ENCODE assay signal across 8 mouse cellular contexts in the genomic region with DNA sequence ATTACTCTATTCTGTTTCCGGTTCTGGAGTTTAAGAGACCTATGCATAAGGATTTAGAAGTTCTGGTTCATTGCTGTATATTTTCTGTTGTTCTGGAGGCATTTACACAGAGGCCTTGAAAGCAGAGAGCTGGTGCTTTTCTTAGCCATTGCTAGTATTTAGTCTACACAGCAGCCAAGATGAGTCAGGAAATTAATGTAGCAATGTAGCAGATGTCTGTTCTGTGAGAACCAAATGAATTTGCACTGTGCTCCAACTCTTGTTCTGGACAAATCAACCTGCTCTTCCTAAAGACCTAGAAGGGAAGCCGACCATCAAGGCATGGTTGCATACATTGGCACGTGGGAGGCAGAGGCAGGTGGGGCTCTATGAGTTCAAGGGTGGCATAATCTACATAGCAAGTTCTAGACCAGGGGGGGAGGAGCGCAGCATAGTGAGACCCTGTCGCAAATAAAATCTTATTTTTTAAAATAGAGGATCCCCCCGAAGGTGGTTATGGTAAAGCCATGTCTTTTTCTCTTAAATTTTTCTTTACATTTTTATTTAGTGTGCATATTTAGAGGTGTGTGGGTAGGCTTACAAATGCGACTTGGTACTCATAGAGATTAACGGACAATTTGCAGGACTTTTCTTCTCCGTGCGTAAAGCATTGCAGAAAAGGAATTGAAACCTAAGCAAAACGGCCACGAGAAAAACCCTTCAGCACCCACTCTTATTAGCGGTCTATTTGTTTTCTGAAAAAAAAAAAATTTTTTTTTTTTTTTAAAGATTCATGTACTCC. TPM values are rescaled to one million over a fixed set of nuclear protein-coding genes. Genes with fewer than 3 reads are reported as not detected.
DNase-seq lines count a peak whose midpoint lies in the region; ATAC-seq and TF ChIP-seq lines count a peak whose summit lies in the region.

No protein-coding gene starts in this region.

- no peak for DNase-seq in heart, adult 18-20 months
- no peak for DNase-seq in MEL (ENCODE audit: low read depth, low spot score)
- no peak for DNase-seq in liver, postnatal 0 days
- no peak for DNase-seq in urinary bladder, postnatal 10 days (ENCODE audit: low spot score)
- DNase-seq in cerebellum, adult 9-11 months = no peak

- no peak overlapping the region for H3K27ac ChIP-seq in heart, embryonic 14.5 days (replicated peaks in 1 of 2; ENCODE audit: control insufficient read depth in 1 of 2, insufficient read depth in 1 of 2, low read depth in 2 of 2, low read length in 2 of 2)
- H3K27ac ChIP-seq in MEL (ENCODE audit: control insufficient read depth, low read depth, low read length) = no peak overlapping the region
- 0 out of 2 replicates have a peak overlapping the region, but pooled peaks have one; percentile 66 for H3K27ac ChIP-seq in liver, postnatal 0 days (ENCODE audit: low read depth)

- TF ChIP-seq RAD21 in MEL (IDR thresholded peaks at IDR 0.05; ENCODE audit: low read depth, low read length) = no peak

- H3K4me3 ChIP-seq in heart, embryonic 14.5 days (ENCODE audit: control insufficient read depth in 1 of 2, insufficient read depth in 1 of 2, low read depth in 1 of 2, low read length in 2 of 2) = peak overlapping the region; percentile 81 to 84; a peak in 3 of 4 replicates
- H3K4me3 ChIP-seq in MEL (ENCODE audit: control insufficient read depth in 1 of 2, insufficient read depth in 1 of 2, low read depth in 2 of 2, low read length in 2 of 2) = peak overlapping the region; percentile 56 to 78; a peak in 3 of 4 replicates
- H3K4me3 ChIP-seq in liver, postnatal 0 days (ENCODE audit: low read depth, low read length) = peak overlapping the region; percentile 89

- TF ChIP-seq CTCF in MEL (IDR thresholded peaks at IDR 0.05 in 2 of 3, conservative IDR thresholded peaks at IDR 0.05 in 1 of 3; ENCODE audit: control insufficient read depth in 1 of 3, insufficient read depth in 1 of 3, low read depth in 2 of 3, low read length in 3 of 3, poor library complexity in 1 of 3, severe bottlenecking in 1 of 3) = no peak
- no peak for TF ChIP-seq CTCF in liver, postnatal 0 days (IDR thresholded peaks at IDR 0.05; ENCODE audit: low read depth)

- no peaks in the 10 kb centered on the region for H3K27me3 ChIP-seq in heart, embryonic 14.5 days (ENCODE audit: control insufficient read depth, insufficient read depth, low read length)
- H3K27me3 ChIP-seq in MEL (ENCODE audit: control insufficient read depth in 1 of 2, insufficient read depth in 2 of 2, low read length in 2 of 2) = no peaks in the 10 kb centered on the region
- H3K27me3 ChIP-seq in liver, postnatal 0 days (ENCODE audit: insufficient read depth, low read length) = no peaks in the 10 kb centered on the region

- H3K4me2 ChIP-seq in heart, embryonic 14.5 days (ENCODE audit: low read length) = peak overlapping the region; percentile 93
- peak overlapping the region; percentile 100 for H3K4me2 ChIP-seq in liver, postnatal 0 days (ENCODE audit: low read depth, low read length)

- peak overlapping the region; percentile 91 for H3K9ac ChIP-seq in heart, embryonic 14.5 days (ENCODE audit: low read length)
- H3K9ac ChIP-seq in MEL (ENCODE audit: control insufficient read depth, low read depth, low read length, poor library complexity, severe bottlenecking) = peak overlapping the region; percentile 98
- peak overlapping the region; percentile 92 for H3K9ac ChIP-seq in liver, postnatal 0 days (replicated peaks)

- WGBS in heart, embryonic 14.5 days = 69% methylated on average over 13 of the region's 13 CpGs
- WGBS in liver, postnatal 0 days (ENCODE audit: insufficient replicate concordance) = 49% methylated on average over 13 of the region's 13 CpGs

- no peak for TF ChIP-seq POLR2A in MEL (IDR thresholded peaks at IDR 0.05; ENCODE audit: control insufficient read depth in 1 of 2, insufficient read depth in 1 of 2, low read depth in 1 of 2, low read length in 2 of 2, poor library complexity in 1 of 2)

- peaks cover 27% of the 10 kb centered on the region for H3K79me2 ChIP-seq in MEL (ENCODE audit: control insufficient read depth, insufficient read depth, low read length, poor library complexity)

- no peak for ATAC-seq in heart, embryonic 14.5 days (ENCODE audit: insufficient number of reproducible peaks, insufficient read depth, low FRiP score, low read depth)
- ATAC-seq in granulocyte monocyte progenitor cell, adult 5-6 weeks (replicated peaks; ENCODE audit: poor library complexity, severe bottlenecking) = 0 out of 2 replicates have a peak, but pooled peaks have one; percentile 3
- no peak for ATAC-seq in liver, postnatal 0 days
- ATAC-seq in monocyte, adult 5-6 weeks (replicated peaks; ENCODE audit: insufficient number of reproducible peaks, low FRiP score, low TSS enrichment, poor library complexity, severe bottlenecking) = no peak

- peaks cover 0 to 9% of the 10 kb centered on the region in 2 experiments; a peak in 1 of 4 replicates for H3K4me1 ChIP-seq in heart, embryonic 14.5 days (ENCODE audit: control insufficient read depth in 2 of 2, insufficient read depth in 2 of 2, low read length in 2 of 2)
- H3K4me1 ChIP-seq in MEL (ENCODE audit: control insufficient read depth in 1 of 2, insufficient read depth in 2 of 2, low read length in 2 of 2) = peaks cover 2 to 4% of the 10 kb centered on the region in 2 experiments; a peak in 3 of 4 replicates
- peaks cover 9% of the 10 kb centered on the region for H3K4me1 ChIP-seq in liver, postnatal 0 days (ENCODE audit: insufficient read depth)

- TF ChIP-seq EP300 in MEL (IDR thresholded peaks at IDR 0.05; ENCODE audit: low read depth in 1 of 2, low read length in 2 of 2) = no peak
- no peak for TF ChIP-seq EP300 in liver, postnatal 0 days (IDR thresholded peaks at IDR 0.05; ENCODE audit: low read depth)

- H3K36me3 ChIP-seq in heart, embryonic 14.5 days (ENCODE audit: control insufficient read depth, insufficient read depth, low read length) = peaks cover 10% of the 10 kb centered on the region
- H3K36me3 ChIP-seq in MEL (ENCODE audit: control insufficient read depth in 1 of 2, insufficient read depth in 2 of 2, low read length in 2 of 2) = peaks cover 5 to 28% of the 10 kb centered on the region in 2 experiments; a peak in 3 of 4 replicates
- peaks cover 3% of the 10 kb centered on the region; the same call in 1 of the 2 replicates for H3K36me3 ChIP-seq in liver, postnatal 0 days (replicated peaks; ENCODE audit: insufficient read depth, low read length)

- no peaks in the 10 kb centered on the region for H3K9me3 ChIP-seq in heart, embryonic 14.5 days (ENCODE audit: control insufficient read depth, low read length)
- no peaks in the 10 kb centered on the region for H3K9me3 ChIP-seq in MEL (replicated peaks; ENCODE audit: insufficient read depth, low read length)
- H3K9me3 ChIP-seq in liver, postnatal 0 days (ENCODE audit: low read length) = no peaks in the 10 kb centered on the region

TF ChIP-seq in MEL, 35 proteins besides CTCF, POLR2A, EP300 and RAD21:
- TF ChIP-seq ZC3H11A (IDR thresholded peaks at IDR 0.05; ENCODE audit: low read depth, low read length) (no peak), TAL1 (IDR thresholded peaks at IDR 0.05; ENCODE audit: low read length) (no peak), MAX (IDR thresholded peaks at IDR 0.05; ENCODE audit: low read length) (no peak), HCFC1 (IDR thresholded peaks at IDR 0.05; ENCODE audit: low read depth, low read length) (no peak), JUND (IDR thresholded peaks at IDR 0.05; ENCODE audit: low read depth, low read length) (no peak), E2F4 (IDR thresholded peaks at IDR 0.05; ENCODE audit: borderline replicate concordance, low read depth, low read length) (no peak), KAT2A (conservative IDR thresholded peaks at IDR 0.05; ENCODE audit: low read depth, low read length) (no peak), POLR2AphosphoS2 (IDR thresholded peaks at IDR 0.05; ENCODE audit: low read length) (no peak)

RNA-seq across cellular contexts. Expression of gene Hells, which starts 1.1 kb away (rescaled TPM):
- 22.3 and 24.3 TPM in 2 replicates for polyA plus RNA-seq in heart, embryonic 14.5 days (2014; fragmentation: Nextera tagmentation; extraction: Ambion mirVana)
- total RNA-seq in heart, adult 18-20 months (2021) = 1 to 10 TPM in 1 of 2 experiments, under 1 TPM in 1; 0.97 to 1.5 TPM
- 56.3 and 56.8 TPM in 2 replicates for total RNA-seq in MEL (2012; rRNA removed)
- polyA plus RNA-seq in MEL (2012; ENCODE audit: insufficient read depth in 1 of 2, insufficient read length in 2 of 2, low read depth in 1 of 2, low replicate concordance in 2 of 2, missing spikeins in 1 of 2) = 100 to 1,000 TPM in 1 of 2 experiments, not detected in 1; 159 TPM
- total RNA-seq in granulocyte monocyte progenitor cell, adult 5-6 weeks (2014; fragmentation: Nextera tagmentation) = 133 TPM in 2 replicates
- 125 and 129 TPM in 2 replicates for total RNA-seq in granulocyte monocyte progenitor cell, adult 5-6 weeks (2017)
- polyA plus RNA-seq in liver, postnatal 0 days (2015; fragmentation: Nextera tagmentation; extraction: Ambion mirVana) = 9.4 and 10.5 TPM in 2 replicates
- 4.6 to 15.3 TPM (median 12.0 TPM) in 3 replicates for total RNA-seq in monocyte, adult 5-6 weeks (2017)
